Mouse (Mus musculus): ENCODE data around the gene Cs.
"Not testable (repeated sequence)": the region's sequence is repeated elsewhere in the genome, so short reads cannot be mapped to it uniquely, and the experiment has no call there.

The Cs gene

GRCm38 (mm10) chr10:128337306-128338181 is at the start of gene Cs:
TSS of gene Cs (plus strand) at chr10:128337734.
- peak; percentile 99 for DNase-seq (ENCODE audit: low read depth)

DNA sequence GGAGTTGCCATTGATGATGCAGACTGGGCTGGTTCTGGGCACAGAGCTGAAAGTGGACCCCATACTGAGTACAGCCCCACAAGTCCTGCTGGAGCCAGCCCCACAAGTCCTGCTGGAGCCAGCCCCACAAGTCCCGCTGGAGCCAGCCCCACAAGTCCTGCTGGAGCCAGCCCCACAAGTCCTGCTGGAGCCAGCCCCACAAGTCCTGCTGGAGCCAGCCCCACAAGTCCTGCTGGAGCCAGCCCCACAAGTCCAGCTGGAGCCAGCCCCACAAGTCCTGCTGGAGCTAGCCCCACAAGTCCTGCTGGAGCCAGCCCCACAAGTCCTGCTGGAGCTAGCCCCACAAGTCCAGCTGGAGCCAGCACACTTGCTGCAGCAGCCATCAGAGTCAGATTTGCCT is 46.9 kb upstream of the Cs start:
- not testable (repeated sequence) for DNase-seq (ENCODE audit: low read depth)

DNA sequence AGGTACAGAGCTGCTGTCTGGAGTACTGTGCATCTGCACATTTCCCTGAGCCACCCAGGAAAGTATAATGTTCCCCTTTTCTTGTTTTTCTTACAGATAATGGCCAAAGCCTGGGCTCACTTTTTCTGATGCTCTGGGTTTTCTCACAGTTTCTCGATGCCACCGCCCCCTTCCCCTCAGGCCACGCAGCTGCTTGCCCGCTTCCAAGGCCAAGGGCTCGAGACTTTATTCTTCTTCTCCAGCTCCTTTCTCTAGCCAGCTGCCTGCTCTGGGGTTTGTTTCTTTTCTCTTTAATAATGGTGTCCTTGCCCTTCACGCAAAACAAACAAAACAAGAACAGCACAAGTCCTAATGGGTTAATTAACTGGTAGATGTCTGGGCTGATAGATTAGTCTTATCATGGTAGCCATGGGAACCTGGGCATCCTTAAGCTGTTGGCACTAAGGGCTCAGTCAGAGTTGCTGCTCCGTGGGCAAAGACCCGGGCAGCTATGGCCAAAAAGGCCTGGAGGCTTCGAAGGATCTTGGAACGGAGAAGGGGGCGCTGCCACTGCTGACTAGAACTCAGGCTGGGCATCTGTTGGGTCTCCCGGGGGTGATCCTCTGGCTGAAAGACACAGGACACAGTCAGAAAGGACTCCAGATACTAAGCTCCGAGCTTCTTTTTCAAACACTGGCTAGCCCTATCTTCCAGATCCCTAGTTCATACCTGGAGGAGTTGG is 41.0 kb upstream of the Cs start:
- no peak for DNase-seq (ENCODE audit: low read depth)

DNA sequence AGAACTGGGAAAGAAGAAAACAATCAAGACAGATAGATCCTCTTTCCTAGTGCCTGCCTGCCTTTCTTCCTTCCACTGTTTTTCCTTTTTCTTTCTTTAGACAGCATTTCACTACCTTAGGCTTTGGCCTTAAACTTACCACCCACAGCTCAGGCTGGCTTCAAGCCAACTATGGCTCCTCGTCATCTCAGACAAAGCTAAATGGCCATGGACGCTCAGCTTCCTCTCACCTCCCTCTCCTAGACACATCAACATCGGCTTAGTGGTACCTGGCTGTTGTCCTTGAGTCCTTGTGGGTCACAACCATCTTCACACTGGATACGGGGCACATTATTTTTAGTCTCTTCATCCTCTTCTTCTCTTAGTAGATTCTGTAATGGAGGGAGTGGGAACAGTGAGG is 40.3 kb upstream of the Cs start:
- DNase-seq (ENCODE audit: low read depth): peak; percentile 13

GRCm38 (mm10) chr10:128297622-128298021 is 39.9 kb upstream of the Cs start:
- peak; percentile 22 for DNase-seq (ENCODE audit: low read depth)

DNA sequence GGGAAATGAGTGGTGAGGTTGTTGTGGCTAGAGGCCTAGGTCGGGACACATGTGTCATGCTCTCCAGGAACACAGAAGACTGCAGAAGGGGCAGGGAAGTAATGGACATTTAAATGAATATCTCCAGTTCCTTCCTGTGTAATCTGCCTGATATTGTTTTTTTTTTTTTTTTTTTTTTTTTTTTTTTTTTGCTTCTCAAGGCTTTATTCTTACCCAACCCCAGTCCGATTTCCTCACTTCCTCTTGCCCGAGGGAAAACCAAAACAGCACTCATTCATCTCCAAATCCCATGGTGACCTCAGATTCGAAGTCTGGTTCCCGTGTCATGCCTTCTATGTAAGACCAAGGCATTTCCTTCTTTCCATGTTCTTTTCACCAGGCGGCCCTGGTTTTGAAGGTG is 39.3 kb upstream of the Cs start:
- DNase-seq (ENCODE audit: low read depth): peak; percentile 61

- DNase-seq (ENCODE audit: low read depth): no peak
Measured at GRCm38 (mm10) chr10:128298702-128299171, 38.8 kb upstream of the Cs start, which contains the start of gene Il23a. TSS of gene Il23a (minus strand) at chr10:128298752.

GRCm38 (mm10) chr10:128302357-128302756 is 35.2 kb upstream of the Cs start:
- DNase-seq (ENCODE audit: low read depth): peak; percentile 37

DNA sequence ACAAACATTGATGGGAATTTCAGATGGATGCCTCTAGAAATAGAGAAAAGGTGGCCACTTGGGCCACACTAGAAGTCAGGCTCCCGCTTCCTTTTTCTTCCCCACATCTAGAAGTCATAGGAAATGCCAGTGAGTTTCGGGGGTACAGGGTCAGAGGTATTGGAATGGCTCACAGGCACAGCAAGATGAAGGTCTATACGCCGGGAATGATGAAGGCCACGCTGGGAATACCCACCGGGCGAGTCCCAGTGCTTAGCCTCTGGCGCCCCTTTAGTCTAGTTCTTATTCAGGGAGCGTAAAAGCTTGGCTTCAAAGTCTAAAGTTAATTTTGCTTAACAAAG is 34.8 kb upstream of the Cs start:
- DNase-seq (ENCODE audit: low read depth): no peak

DNA sequence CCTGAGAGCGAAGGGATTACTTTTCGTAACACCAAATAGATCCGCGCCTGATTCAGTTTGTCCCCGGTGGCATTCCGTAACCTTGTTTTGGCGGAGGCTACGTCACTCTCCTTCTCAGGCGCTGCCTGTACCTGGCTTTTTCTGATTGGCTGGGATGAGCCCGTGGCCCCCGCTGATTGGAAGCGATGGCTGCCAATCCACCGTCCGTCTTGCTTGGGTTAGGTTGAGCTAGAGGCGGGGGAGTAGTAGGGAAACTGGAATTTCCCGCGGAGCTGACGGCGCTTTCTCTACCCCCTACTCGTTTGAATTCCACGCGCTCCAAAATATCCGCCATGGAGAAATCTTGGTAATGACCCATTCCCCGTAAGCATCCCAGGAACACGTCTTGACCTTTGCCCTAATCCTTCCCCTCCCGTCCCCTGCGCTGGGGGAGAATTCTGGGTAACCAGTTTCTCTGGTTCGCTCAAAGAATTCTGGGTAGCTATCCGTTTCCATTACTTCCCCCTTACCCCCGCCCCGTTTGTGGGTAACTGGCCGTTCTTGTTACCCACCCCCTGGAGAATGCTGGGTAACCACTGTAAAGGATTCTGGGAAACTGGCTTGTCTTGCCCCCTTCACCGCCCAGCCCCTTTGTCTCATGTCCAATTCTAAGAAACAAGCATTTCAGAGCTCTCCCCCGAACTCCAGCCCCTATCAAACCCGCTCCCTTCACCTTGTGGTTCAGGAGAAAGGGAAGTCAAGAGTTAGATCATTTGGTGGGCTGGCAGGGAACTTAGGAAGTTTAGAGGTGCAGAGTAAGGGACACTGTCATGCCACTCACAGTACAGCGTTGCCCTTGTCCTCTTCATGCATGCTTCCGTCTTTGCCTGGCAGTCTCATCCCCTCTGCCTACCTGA is 34.2 kb upstream of the Cs start, which contains the start of gene Pan2:
Gene Pan2, plus strand, starts transcription at position 210 of the 896 bp plus-strand sequence.
- peak; percentile 100 for DNase-seq (ENCODE audit: low read depth)

DNA sequence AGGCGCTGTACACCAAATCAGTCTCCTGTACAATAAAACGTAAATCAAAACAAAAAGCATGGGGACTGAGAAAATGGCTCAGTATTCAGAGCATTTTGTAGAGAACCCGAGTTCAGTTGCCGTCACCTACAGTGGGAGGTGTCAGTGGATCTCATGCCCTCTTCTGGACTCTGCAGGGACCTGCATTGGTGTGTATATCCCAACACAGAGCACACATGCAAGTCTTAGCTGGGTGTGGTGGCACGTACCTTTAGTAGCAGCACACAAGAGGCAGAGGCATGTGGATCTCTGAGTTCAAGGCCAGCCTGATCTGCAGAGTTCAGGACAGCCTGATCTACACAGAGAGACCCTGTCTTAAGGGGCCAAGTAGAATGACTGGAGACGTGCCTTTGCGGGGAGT is 27.9 kb upstream of the Cs start:
- DNase-seq (ENCODE audit: low read depth): no peak

DNA sequence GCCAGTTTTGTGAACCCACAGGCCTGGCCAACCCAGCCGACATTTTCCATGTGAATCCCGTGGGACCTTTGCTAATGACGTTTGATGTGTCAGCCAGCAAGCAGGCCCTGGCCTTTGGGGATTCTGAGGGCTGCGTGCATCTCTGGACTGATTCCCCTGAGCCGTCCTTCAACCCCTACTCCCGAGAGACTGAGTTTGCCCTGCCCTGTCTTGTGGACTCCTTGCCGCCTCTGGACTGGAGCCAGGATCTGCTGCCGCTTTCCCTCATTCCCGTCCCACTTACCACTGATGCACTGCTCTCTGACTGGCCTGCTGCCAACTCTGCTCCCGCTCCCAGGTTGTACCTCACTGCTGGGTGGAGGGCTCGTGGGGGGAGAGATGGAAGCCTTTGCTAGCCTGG is 27.4 kb upstream of the Cs start:
- DNase-seq (ENCODE audit: low read depth): no peak

GRCm38 (mm10) chr10:128310902-128311301 is 26.6 kb upstream of the Cs start:
- DNase-seq (ENCODE audit: low read depth): no peak

DNA sequence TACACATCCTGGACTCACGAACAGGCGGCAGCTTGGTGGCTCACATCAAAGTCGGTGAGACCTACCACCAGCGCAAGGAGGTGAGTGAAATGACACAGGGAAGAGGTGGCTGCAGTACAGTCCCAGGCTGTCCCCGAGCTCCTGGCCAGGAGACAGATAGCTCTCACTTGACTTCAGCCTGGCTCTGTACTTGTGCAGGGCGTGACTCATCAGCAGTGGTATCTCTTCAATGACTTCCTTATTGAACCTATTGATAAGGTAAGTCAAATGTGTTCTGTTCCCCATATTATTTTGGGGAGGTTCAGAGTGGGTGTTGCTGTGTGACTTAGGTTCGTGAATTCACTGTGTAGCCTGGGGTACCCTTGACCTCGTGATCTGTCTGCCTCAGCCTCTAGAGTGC is 22.0 kb upstream of the Cs start:
- no peak for DNase-seq (ENCODE audit: low read depth)

- DNase-seq (ENCODE audit: low read depth): no peak
Measured at GRCm38 (mm10) chr10:128321641-128322040, 15.9 kb upstream of the Cs start.

GRCm38 (mm10) chr10:128322141-128323108 is 15.1 kb upstream of the Cs start, which contains the start of gene Cnpy2:
TSS of gene Cnpy2 (plus strand) at chr10:128322459.
- DNase-seq (ENCODE audit: low read depth): peak; percentile 94

- no peak for DNase-seq (ENCODE audit: low read depth)
Measured at GRCm38 (mm10) chr10:128323516-128323915, 14.0 kb upstream of the Cs start.

DNA sequence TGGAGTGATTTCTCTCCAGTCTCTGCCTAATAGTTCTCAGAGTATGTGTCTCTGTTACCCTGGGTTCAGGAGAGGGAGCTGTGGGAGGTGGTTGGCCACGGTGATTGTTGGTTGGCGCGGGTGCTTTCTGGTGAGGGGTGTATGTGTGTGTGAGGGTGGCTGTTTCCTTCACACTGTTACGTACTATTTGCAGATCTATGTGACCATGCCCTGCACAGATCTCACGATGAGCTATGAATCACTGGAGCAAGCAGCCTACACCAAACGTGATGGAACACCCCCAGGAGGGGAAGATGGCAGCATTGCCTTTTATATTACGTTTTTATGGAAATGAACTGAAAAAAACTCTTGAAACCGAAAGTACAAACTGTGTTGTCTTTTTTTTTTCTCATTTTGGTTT is 10.7 kb upstream of the Cs start:
- no peak for DNase-seq (ENCODE audit: low read depth)

GRCm38 (mm10) chr10:128327610-128328009 is 9.9 kb upstream of the Cs start:
- peak; percentile 57 for DNase-seq (ENCODE audit: low read depth)

DNA sequence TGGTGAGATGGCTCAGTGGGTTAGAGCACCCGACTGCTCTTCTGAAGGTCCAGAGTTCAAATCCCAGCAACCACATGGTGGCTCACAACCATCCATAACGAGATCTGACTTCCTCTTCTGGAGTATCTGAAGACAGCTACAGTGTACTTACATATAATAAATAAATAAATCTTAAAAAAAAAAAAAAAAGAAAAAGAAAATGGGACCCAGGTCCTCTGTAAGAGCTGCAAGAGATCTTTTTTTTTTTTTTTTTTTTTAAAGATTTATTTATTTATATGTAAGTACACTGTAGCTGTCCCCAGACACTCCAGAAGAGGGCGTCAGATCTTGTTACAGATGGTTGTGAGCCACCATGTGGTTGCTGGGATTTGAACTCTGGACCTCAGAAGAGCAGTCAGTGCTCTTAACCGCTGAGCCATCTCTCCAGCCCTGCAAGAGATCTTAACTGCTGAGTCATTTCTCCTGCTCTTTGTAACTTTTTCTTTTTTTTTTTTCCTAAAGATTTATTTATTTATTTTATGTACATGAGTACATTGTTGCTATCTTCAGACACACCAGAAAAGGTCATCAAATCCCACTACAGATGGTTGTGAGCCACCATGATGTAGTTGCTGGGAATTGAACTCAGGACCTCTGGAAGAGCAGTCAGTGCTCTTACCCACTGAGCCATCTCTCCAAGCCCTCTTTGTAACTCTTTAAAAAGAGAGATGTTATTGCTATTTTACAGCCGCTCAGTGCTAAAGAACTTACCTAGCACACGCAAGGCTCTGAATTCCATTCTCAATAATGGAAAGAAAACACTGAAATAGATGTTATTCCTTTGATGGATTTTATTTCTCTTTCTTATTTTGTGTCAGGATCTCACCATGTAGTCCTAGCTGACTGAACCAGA is 4.9 kb upstream of the Cs start:
- DNase-seq (ENCODE audit: low read depth): not testable (repeated sequence)
